Mouse (Mus musculus) heart, adult 8-10 months (tissue): ENCODE data around the gene Glcci1. TPM values are rescaled to one million over a fixed set of nuclear protein-coding genes. Genes with fewer than 3 reads are reported as not detected.
"Not testable (repeated sequence)": the region's sequence is repeated elsewhere in the genome, so short reads cannot be mapped to it uniquely, and the experiment has no call there.

Experiments
- DNase-seq: peaks from one replicate; pipeline ENCODE4 v3.0.0; 2022; ENCODE audit warnings: low spot score
- total RNA-seq, 4 experiments: library from RNA; stranded (reverse); gene quantifications; 2 replicates each; pipeline ENCODE4 v1.2.4; 2022

Gene Glcci1
- total RNA-seq, 4 experiments from 2014 or later = 7.1 to 8.2 (median 7.7) TPM

- no peak for DNase-seq
These were observed 14.1 kb upstream of the Glcci1 start for GRCm38 (mm10) chr6:8495109-8495826.

GRCm38 (mm10) chr6:8495827-8496222 lies 13.6 kb upstream of the Glcci1 start:
- DNase-seq = no peak

DNA sequence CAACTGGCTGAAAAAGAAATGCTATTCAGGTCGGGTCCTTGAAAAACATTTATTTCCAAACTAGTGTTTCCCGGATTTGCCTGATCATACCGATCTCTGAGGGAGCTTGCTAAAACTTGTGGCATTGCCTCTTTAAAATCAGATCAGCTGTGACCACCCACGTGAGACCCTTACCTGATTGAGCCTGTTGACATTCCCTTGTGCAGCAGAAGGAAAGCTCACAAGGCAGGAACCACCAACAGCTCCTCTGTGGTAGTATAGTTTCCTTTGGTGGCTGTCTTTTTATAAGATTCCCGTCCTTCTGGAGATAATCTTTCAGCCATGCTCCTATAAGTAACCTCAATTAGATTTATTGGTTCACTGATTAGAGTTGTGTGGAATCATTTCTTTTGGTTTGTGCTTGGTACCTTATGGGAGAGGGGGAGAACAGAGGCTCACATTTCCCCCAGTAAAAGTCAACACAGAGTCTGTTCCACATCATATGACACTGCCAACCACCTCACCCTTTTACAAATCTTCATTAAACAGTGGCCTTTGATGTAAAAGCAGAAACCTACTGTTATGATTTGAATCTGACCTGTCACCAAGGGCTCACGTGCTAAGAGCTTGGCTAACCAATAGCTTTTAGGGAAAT lies 12.0 kb upstream of the Glcci1 start:
- DNase-seq = no peak

- DNase-seq = no peak
These were observed 11.5 kb upstream of the Glcci1 start for GRCm38 (mm10) chr6:8497868-8498257.

DNA sequence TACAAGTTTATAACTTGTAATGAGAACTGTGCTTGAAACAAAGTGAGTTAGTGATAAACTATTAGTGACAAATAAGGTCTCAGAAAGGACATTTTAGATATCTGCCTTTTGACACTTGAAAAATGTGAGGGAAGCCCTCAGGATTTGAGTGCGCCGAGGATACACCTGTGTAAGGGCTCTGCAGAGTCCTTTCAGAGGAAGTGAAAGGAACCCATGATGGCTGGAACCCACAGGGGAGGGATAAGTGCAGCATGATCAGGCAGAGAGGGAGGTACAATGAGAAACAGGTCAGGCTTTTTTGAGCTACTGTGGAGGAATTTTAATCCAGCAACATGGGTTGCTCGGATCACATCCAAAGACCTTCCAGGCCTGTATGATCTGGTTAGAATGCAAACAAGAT lies 10.4 kb upstream of the Glcci1 start:
- DNase-seq = no peak

GRCm38 (mm10) chr6:8503953-8504352 lies 5.4 kb upstream of the Glcci1 start:
- no peak for DNase-seq

DNA sequence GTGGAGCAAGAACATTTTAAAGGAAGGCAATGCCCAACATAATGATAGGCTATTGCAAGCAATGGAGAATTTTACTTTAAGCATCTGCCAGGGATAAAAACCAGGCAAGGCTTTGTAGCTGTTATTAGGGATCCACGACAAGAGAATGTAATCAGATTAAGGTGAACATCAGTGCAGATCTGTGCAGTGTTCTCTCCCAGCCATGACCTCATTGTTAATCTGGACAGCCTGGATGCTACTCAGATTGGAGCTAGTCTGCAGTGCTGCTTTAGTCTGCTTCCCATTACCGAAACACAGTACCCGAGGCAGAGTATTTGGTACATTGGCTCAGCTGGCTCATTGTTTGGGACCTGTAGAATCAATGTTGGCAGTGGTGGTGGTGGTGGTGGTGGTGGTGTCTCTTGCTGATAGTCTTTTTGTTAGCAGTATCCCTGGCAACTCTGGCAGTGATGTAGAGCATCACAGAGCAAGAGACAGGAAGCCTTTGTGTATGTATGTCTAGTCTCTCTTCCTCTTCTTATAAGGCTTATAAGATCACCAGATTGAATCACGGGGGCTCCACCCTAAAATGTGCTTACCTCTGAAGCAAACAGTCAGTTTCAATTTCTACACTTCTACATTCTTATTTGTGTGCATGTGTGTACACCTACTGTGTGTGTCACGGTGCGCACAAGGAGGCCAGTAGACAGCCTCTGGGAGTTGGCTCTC lies 4.7 kb upstream of the Glcci1 start:
- no peak for DNase-seq

GRCm38 (mm10) chr6:8506631-8507030 lies 2.8 kb upstream of the Glcci1 start:
- DNase-seq = no peak

GRCm38 (mm10) chr6:8508883-8509536 lies 390 bp upstream of the Glcci1 start:
- peak; percentile 99 for DNase-seq

DNA sequence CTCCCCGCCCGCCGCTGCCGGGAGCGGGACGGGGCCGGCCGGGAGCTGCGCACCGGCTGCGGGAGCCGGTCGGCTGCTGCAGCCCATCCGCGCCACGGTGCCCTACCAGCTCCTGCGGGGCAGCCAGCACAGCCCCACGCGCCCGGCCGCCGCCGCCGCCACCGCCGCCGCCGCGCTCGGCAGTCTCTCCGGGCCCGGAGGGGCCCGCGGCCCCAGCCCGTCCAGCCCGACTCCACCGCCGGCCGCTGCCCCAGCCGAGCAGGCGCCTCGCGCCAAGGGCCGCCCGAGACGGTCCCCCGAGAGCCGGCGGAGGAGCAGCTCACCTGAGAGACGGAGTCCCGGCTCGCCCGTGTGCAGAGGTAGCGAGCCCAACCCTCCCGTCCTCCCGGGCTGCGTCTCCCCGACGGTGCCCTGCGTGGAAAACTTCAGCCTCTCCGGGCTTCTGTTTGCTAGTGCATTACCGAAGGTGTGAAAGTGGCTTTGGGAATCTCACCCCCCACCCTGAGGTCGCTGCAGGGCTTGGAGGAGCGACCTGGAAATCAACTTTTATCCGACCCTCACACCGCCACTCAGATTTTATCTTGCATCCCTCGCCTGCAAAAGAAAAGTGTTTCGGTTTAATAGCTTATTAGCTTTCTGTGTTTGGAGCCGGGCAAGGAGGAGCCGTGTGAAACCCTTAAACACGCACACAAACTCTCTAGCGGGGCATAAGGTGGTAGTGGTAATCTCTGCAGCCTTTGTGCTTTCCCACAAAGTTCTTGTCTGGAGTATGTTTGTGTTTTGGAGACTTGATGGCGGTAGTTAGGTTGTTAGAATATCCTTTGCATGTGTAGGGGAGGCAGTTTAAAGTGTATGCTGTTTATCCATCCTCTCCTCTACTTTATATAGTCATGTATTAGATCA lies 812 bp downstream of the Glcci1 start:
- peak; percentile 17 for DNase-seq

DNA sequence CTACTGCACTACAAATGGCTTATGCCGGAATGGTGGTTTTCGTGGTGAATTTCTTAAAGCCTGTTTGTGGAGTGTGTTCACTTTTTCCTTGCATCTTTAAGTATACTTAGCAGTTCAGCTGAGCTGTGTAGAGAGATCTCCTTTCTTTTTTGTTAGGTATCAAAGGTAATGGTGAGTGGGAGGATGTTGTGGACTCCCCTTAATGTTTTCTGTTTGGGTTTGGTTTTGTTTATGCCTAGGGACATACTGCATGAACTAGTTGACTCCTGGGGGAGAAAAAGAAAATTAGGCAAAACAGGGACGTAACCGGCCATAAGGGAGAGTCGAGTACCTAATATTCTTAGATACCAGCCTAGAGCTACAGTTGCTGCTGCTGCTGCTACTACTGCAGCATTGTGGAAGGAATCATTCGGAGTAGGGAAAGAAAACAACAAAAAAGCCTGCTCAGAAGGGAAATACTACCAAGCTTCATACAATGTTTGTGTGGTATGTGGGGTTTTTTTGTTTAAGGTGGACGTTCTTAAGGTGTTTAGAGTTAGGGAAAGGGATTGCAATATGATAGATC lies 1.5 kb downstream of the Glcci1 start:
- DNase-seq = no peak

- no peak for DNase-seq
These were observed 2.0 kb downstream of the Glcci1 start for GRCm38 (mm10) chr6:8511447-8511846.

DNA sequence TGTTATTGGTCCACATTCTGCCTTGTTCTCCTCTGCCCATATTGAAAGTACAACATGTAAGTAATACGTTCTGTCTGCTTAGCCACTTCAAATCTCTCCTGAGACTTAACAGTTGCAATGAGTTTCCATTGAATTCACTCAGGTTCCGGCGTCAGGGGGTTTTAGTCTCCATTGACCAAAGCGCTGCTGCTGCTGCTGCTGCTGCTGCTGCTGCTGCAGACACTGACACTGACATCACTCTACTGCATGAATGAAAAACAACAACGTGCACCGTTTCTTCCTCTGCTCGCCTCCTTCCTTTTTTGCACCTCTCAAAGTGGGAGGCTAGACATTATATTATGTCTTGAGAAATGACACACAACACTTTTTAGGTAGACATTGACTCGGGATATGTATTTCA lies 3.0 kb downstream of the Glcci1 start:
- no peak for DNase-seq

- no peak for DNase-seq
These were observed 10.3 kb downstream of the Glcci1 start for GRCm38 (mm10) chr6:8519687-8520086.

GRCm38 (mm10) chr6:8521231-8521630 lies 11.8 kb downstream of the Glcci1 start:
- DNase-seq = no peak

- DNase-seq = no peak
These were observed 15.3 kb downstream of the Glcci1 start for GRCm38 (mm10) chr6:8524717-8525116.

GRCm38 (mm10) chr6:8531104-8531894 lies 21.9 kb downstream of the Glcci1 start:
- DNase-seq = no peak

DNA sequence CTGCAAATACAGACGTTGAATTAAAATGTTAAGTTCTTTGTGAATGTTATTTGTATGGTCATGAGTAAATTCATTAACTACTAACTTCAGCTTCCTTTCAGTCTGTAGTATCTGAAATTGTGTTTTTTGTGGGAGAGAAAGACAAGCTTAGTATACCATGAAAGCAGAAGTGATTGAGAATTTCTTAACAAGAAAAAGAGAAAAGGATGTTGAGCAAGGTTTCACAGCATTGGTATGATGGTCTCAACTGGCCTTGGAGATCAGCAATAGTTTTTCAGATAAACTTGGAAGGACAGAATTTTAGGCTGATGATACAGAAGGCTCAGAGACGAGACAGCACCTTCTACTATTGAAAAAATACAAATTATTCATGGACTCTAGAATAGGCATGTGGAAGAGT lies 27.5 kb downstream of the Glcci1 start:
- DNase-seq = no peak

DNA sequence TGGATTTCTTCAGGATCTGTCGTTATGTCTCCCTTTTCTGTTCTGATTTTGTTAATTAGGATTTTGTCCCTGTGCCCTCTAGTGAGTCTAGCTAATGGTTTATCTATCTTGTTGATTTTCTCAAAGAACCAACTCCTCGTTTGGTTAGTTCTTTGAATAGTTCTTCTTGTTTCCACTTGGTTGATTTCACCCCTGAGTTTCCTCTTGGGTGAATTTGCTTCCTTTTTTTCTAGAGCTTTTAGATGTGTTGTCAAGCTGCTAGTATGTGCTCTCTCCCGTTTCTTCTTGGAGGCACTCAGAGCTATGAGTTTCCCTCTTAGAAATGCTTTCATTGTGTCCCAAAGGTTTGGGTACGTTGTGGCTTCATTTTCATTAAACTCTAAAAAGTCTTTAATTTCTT lies 32.1 kb downstream of the Glcci1 start:
- DNase-seq = not testable (repeated sequence)

- no peak for DNase-seq
These were observed 35.4 kb downstream of the Glcci1 start for GRCm38 (mm10) chr6:8544822-8545221.
